Mouse (Mus musculus): ENCODE measurements at regions not wholly inside any gene's neighbourhood (a gene's known extent, or its start where the extent isn't known, plus 50 kb on each side); places are given as distances from the start of the nearest gene placed in this dataset.

DNA sequence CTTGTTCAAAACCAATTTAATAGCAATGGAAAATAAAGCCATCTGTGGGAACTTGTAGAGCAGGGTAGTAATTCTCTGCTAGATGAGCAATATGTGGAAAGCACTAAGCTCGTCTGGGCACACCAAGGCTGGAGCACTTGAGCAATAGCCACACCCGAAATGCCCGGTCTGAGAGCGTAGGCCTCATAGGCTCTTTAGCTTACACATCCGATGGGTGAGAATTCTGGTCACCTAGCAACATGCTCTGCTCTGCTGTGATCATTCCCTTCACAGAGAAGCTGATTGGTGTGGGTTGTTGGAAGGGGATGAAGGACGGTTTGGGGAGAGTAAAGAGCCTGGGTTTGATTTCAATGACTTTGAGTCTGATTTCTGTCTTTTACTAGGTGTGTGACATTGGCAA, 143.8 kb upstream of the Hs3st2 start:
- TF ChIP-seq POLR2A (IDR thresholded peaks at IDR 0.05; ENCODE audit: borderline replicate concordance, low read depth, low read length) (no peak), CTCF (IDR thresholded peaks at IDR 0.05; ENCODE audit: low read depth, low read length) (no peak)
